14 mouse cellular contexts compared by ENCODE assay signal in the genomic region with DNA sequence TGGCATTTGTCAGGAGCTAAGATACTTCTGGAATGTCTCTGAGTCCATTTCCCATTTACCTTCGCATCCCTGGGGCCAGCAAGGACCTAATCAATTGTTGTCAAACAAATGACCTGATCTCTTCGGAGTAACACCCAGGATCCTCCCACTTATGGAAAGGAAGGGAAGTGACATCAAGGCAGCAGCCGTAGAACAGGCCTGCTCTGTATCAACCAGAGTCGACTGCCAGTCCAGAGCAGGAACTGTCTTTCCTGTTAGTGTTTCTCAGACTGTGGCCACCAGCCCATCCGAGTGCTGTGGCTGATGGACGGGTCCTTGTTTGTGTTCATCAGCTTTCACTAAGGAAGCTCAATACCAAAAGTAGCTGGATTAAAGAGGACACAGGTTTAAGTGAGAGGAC. TPM values are rescaled to one million over a fixed set of nuclear protein-coding genes. Genes with fewer than 3 reads are reported as not detected.
A peak's percentile ranks its signal among the peaks of the same experiment; 100 is the strongest.
DNase-seq lines count a peak whose midpoint lies in the region; ATAC-seq and TF ChIP-seq lines count a peak whose summit lies in the region.
"Had no signal": no experiment of that assay in that cellular context is flagged by ENCODE, and none has a peak within 500 bp of the region (broad histone marks: within the 10 kb centered on the region; RNA-seq: fewer than 3 reads in every experiment).

No protein-coding gene starts in this region.

- H3K4me2 ChIP-seq in heart, embryonic 12.5 days: no peak overlapping the region
- no peak overlapping the region for H3K4me2 ChIP-seq in midbrain, postnatal 0 days (ENCODE audit: low read depth, low read length, poor library complexity, severe bottlenecking)
- no peak overlapping the region for H3K4me2 ChIP-seq in lung, postnatal 0 days (replicated peaks; ENCODE audit: low read depth, low read length)
- no peak overlapping the region for H3K4me2 ChIP-seq in stomach, embryonic 16.5 days (ENCODE audit: low read depth, low read length)
- H3K4me2 ChIP-seq: neural tube, embryonic 12.5 days had no signal

- 20% methylated on average over 6 of the region's 6 CpGs for WGBS in heart, embryonic 12.5 days
- 69% methylated on average over 6 of the region's 6 CpGs for WGBS in midbrain, embryonic 10.5 days
- WGBS in midbrain, postnatal 0 days: 58% methylated on average over 6 of the region's 6 CpGs
- WGBS in lung, postnatal 0 days: 24% methylated on average over 6 of the region's 6 CpGs
- WGBS in stomach, embryonic 16.5 days: 26% methylated on average over 6 of the region's 6 CpGs

- peaks cover 84% of the 10 kb centered on the region for H3K4me1 ChIP-seq in heart, embryonic 12.5 days (replicated peaks)
- peaks cover 61% of the 10 kb centered on the region for H3K4me1 ChIP-seq in midbrain, embryonic 10.5 days
- H3K4me1 ChIP-seq in midbrain, postnatal 0 days (ENCODE audit: insufficient read depth, low read length): peaks cover 6% of the 10 kb centered on the region; the same call in 1 of the 2 replicates
- H3K4me1 ChIP-seq in lung, postnatal 0 days (ENCODE audit: insufficient read depth, low read depth, low read length): no peaks in the 10 kb centered on the region
- peaks cover 26% of the 10 kb centered on the region for H3K4me1 ChIP-seq in stomach, embryonic 16.5 days (ENCODE audit: control insufficient read depth, insufficient read depth, low read length)

- no peaks in the 10 kb centered on the region for H3K27me3 ChIP-seq in heart, embryonic 12.5 days (replicated peaks)
- peaks cover 11% of the 10 kb centered on the region; the same call in 1 of the 2 replicates for H3K27me3 ChIP-seq in midbrain, embryonic 10.5 days (ENCODE audit: low read depth, poor library complexity, severe bottlenecking)
- H3K27me3 ChIP-seq in midbrain, postnatal 0 days (ENCODE audit: insufficient read depth, low read length): no peaks in the 10 kb centered on the region
- no peaks in the 10 kb centered on the region; the same call in none of the 2 replicates for H3K27me3 ChIP-seq in lung, postnatal 0 days (replicated peaks; ENCODE audit: insufficient read depth, low read length)
- H3K27me3 ChIP-seq in stomach, embryonic 16.5 days (ENCODE audit: control insufficient read depth, insufficient read depth, low read length): no peaks in the 10 kb centered on the region

- intact Hi-C loops in heart, postnatal 36 days (cut with DNase I): no loop called here

- ATAC-seq in heart, embryonic 12.5 days (ENCODE audit: insufficient number of reproducible peaks, low FRiP score): 0 out of 2 replicates have a peak, but pooled peaks have one; percentile 37
- no peak for ATAC-seq in midbrain, postnatal 0 days (ENCODE audit: low FRiP score)
- peak; percentile 65 for ATAC-seq in lung, postnatal 0 days
- ATAC-seq in stomach, embryonic 16.5 days (ENCODE audit: insufficient read depth, low FRiP score): no peak
- ATAC-seq: CD4-positive, CD25-positive, alpha-beta regulatory T cell, adult 4 months had no signal

- H3K36me3 ChIP-seq in heart, embryonic 12.5 days: peaks cover 5% of the 10 kb centered on the region; the same call in 1 of the 2 replicates
- no peaks in the 10 kb centered on the region for H3K36me3 ChIP-seq in midbrain, embryonic 10.5 days
- no peaks in the 10 kb centered on the region for H3K36me3 ChIP-seq in midbrain, postnatal 0 days (ENCODE audit: insufficient read depth, low read length)
- 0 out of 2 replicates have a peak, but pooled peaks cover 4% of the 10 kb centered on the region for H3K36me3 ChIP-seq in lung, postnatal 0 days (ENCODE audit: insufficient read depth, low read length)
- no peaks in the 10 kb centered on the region for H3K36me3 ChIP-seq in stomach, embryonic 16.5 days (ENCODE audit: control insufficient read depth, insufficient read depth, low read length)
- H3K36me3 ChIP-seq: neural tube, embryonic 12.5 days had no signal

- no peak for TF ChIP-seq CTCF in midbrain, postnatal 0 days (IDR thresholded peaks at IDR 0.05)
- TF ChIP-seq CTCF in lung, postnatal 0 days (IDR thresholded peaks at IDR 0.05): no peak

- no peak for DNase-seq in heart, postnatal 36 days
- no peak for DNase-seq in midbrain, embryonic 10.5 days (ENCODE audit: low spot score)
- DNase-seq in midbrain, postnatal 0 days (ENCODE audit: low spot score): no peak
- peak; percentile 54 for DNase-seq in lung, postnatal 0 days (ENCODE audit: low spot score)
- no peak for DNase-seq in ovary, postnatal 36 days (ENCODE audit: low spot score)
- no peak for DNase-seq in frontal cortex, postnatal 10 days (ENCODE audit: low spot score in 2 of 2)
- DNase-seq: cerebellum, postnatal 25 days had no signal

- no peaks in the 10 kb centered on the region for H3K9me3 ChIP-seq in heart, embryonic 12.5 days (replicated peaks)
- no peaks in the 10 kb centered on the region for H3K9me3 ChIP-seq in midbrain, embryonic 10.5 days (replicated peaks)
- H3K9me3 ChIP-seq in midbrain, postnatal 0 days (ENCODE audit: low read length): no peaks in the 10 kb centered on the region
- no peaks in the 10 kb centered on the region for H3K9me3 ChIP-seq in lung, postnatal 0 days (ENCODE audit: low read length)
- no peaks in the 10 kb centered on the region; the same call in 1 of the 2 replicates for H3K9me3 ChIP-seq in stomach, embryonic 16.5 days (replicated peaks; ENCODE audit: control insufficient read depth, low read length)
- H3K9me3 ChIP-seq: neural tube, embryonic 12.5 days had no signal

- no peak overlapping the region for H3K4me3 ChIP-seq in heart, embryonic 12.5 days
- H3K4me3 ChIP-seq in midbrain, embryonic 10.5 days: no peak overlapping the region
- no peak overlapping the region for H3K4me3 ChIP-seq in midbrain, postnatal 0 days (ENCODE audit: low read depth, low read length)
- no peak overlapping the region for H3K4me3 ChIP-seq in lung, postnatal 0 days (ENCODE audit: low read depth, low read length)
- no peak overlapping the region for H3K4me3 ChIP-seq in stomach, embryonic 16.5 days (replicated peaks; ENCODE audit: low read length)
- H3K4me3 ChIP-seq: neural tube, embryonic 12.5 days had no signal

- TF ChIP-seq EP300 in lung, postnatal 0 days (IDR thresholded peaks at IDR 0.05): no peak

- no peak overlapping the region for H3K9ac ChIP-seq in heart, embryonic 12.5 days
- no peak overlapping the region for H3K9ac ChIP-seq in midbrain, postnatal 0 days (replicated peaks; ENCODE audit: low read length, poor library complexity, severe bottlenecking)
- no peak overlapping the region for H3K9ac ChIP-seq in lung, postnatal 0 days (replicated peaks; ENCODE audit: low read depth)
- no peak overlapping the region for H3K9ac ChIP-seq in stomach, embryonic 16.5 days (ENCODE audit: low read length)
- H3K9ac ChIP-seq: neural tube, embryonic 12.5 days had no signal

- H3K27ac ChIP-seq in heart, embryonic 12.5 days (ENCODE audit: poor library complexity, severe bottlenecking): peak overlapping the region; percentile 57
- peak overlapping the region; percentile 63 for H3K27ac ChIP-seq in midbrain, embryonic 10.5 days (replicated peaks)
- H3K27ac ChIP-seq in midbrain, postnatal 0 days (ENCODE audit: low read depth, low read length): no peak overlapping the region
- peak overlapping the region; percentile 11; the same call in 1 of the 2 replicates for H3K27ac ChIP-seq in lung, postnatal 0 days (ENCODE audit: low read length)
- H3K27ac ChIP-seq in stomach, embryonic 16.5 days (ENCODE audit: low read length): peak overlapping the region; percentile 13; the same call in 1 of the 2 replicates
- H3K27ac ChIP-seq: kidney, postnatal 0 days; neural tube, embryonic 12.5 days had no signal

RNA-seq across cellular contexts. Expression of a gene that starts 10.3 kb away (rescaled TPM):
- 13.8 and 14.4 TPM in 2 replicates for polyA plus RNA-seq in heart, embryonic 12.5 days (2016; fragmentation: Nextera tagmentation; extraction: Ambion mirVana)
- total RNA-seq in heart, postnatal 36 days (2021): 10 to 100 TPM; 13.8 to 15.9 TPM
- 5.8 and 11.0 TPM in 2 replicates for polyA plus RNA-seq in midbrain, embryonic 10.5 days (2016; fragmentation: Nextera tagmentation; extraction: Ambion mirVana)
- 69.7 and 71.1 TPM in 2 replicates for total RNA-seq in midbrain, postnatal 0 days (2014; rRNA removed)
- polyA plus RNA-seq in midbrain, postnatal 0 days (2015; fragmentation: Nextera tagmentation; extraction: Ambion mirVana): 38.3 and 40.5 TPM in 2 replicates
- 16.3 and 16.6 TPM in 2 replicates for polyA plus RNA-seq in lung, postnatal 0 days (2015; fragmentation: Nextera tagmentation; extraction: Ambion mirVana)
- polyA plus RNA-seq in stomach, embryonic 16.5 days (2015; fragmentation: Nextera tagmentation; extraction: Ambion mirVana): 7.5 and 9.1 TPM in 2 replicates

RNA-seq across cellular contexts. Expression of a gene that starts 23.0 kb away (rescaled TPM):
- polyA plus RNA-seq in heart, embryonic 12.5 days (2016; fragmentation: Nextera tagmentation; extraction: Ambion mirVana): 33.9 and 34.9 TPM in 2 replicates
- 10 to 100 TPM; 30.5 to 31.1 TPM for total RNA-seq in heart, postnatal 36 days (2021)
- polyA plus RNA-seq in midbrain, embryonic 10.5 days (2016; fragmentation: Nextera tagmentation; extraction: Ambion mirVana): 34.5 and 38.4 TPM in 2 replicates
- 34.1 and 40.8 TPM in 2 replicates for total RNA-seq in midbrain, postnatal 0 days (2014; rRNA removed)
- 23.9 and 24.6 TPM in 2 replicates for polyA plus RNA-seq in midbrain, postnatal 0 days (2015; fragmentation: Nextera tagmentation; extraction: Ambion mirVana)
- 31.0 and 33.0 TPM in 2 replicates for polyA plus RNA-seq in lung, postnatal 0 days (2015; fragmentation: Nextera tagmentation; extraction: Ambion mirVana)
- 30.2 and 31.1 TPM in 2 replicates for polyA plus RNA-seq in stomach, embryonic 16.5 days (2015; fragmentation: Nextera tagmentation; extraction: Ambion mirVana)

RNA-seq across cellular contexts. Expression of a gene that starts 53.0 kb away (rescaled TPM):
- not detected in 2 replicates for polyA plus RNA-seq in heart, embryonic 12.5 days (2016; fragmentation: Nextera tagmentation; extraction: Ambion mirVana)
- not detected for total RNA-seq in heart, postnatal 36 days (2021)
- 2.6 and 3.3 TPM in 2 replicates for polyA plus RNA-seq in midbrain, embryonic 10.5 days (2016; fragmentation: Nextera tagmentation; extraction: Ambion mirVana)
- 1.0 and 2.0 TPM in 2 replicates for total RNA-seq in midbrain, postnatal 0 days (2014; rRNA removed)
- polyA plus RNA-seq in midbrain, postnatal 0 days (2015; fragmentation: Nextera tagmentation; extraction: Ambion mirVana): 1.7 and 2.4 TPM in 2 replicates
- 3.9 and 6.5 TPM in 2 replicates for polyA plus RNA-seq in lung, postnatal 0 days (2015; fragmentation: Nextera tagmentation; extraction: Ambion mirVana)
- 0.57 and 0.72 TPM in 2 replicates for polyA plus RNA-seq in stomach, embryonic 16.5 days (2015; fragmentation: Nextera tagmentation; extraction: Ambion mirVana)
- total RNA-seq: gastrocnemius, adult 18-20 months had no signal
- polyA plus RNA-seq: CD4-positive, CD25-positive, alpha-beta regulatory T cell, adult 4 months; kidney, postnatal 0 days; liver, embryonic 16.5 days had no signal

Comparison
In these comparisons a context has a peak if more than half of its experiments do, and no peak if none do; other contexts are left out.
1. ATAC-seq: peak in heart, embryonic 12.5 days (single experiment) and lung, postnatal 0 days (single experiment); none in midbrain, postnatal 0 days (single experiment) and stomach, embryonic 16.5 days (single experiment).